Mouse (Mus musculus): ENCODE results near the gene Tcstv1.
"Not testable (repeated sequence)": the region's sequence is repeated elsewhere in the genome, so short reads cannot be mapped to it uniquely, and the experiment has no call there.

GRCm38 (mm10) chr13:119929172-119929571 is 34.6 kb upstream of the Tcstv1 start, which contains the start of gene Gm21761:
- not testable (repeated sequence) for TF ChIP-seq HCFC1 (IDR thresholded peaks at IDR 0.05; ENCODE audit: borderline replicate concordance, insufficient read depth, low read length); CHD2 (IDR thresholded peaks at IDR 0.05; ENCODE audit: low read depth, low read length); MAFK (IDR thresholded peaks at IDR 0.05; ENCODE audit: insufficient read depth, low read depth, low read length); ZNF384 (IDR thresholded peaks at IDR 0.05; ENCODE audit: low read depth, low read length); ZC3H11A (IDR thresholded peaks at IDR 0.05; ENCODE audit: borderline replicate concordance, low read depth, low read length)
